Mouse (Mus musculus) testis, adult 2 months (tissue): ENCODE data around the gene Ifna5. TPM values are rescaled to one million over a fixed set of nuclear protein-coding genes. Genes with fewer than 3 reads are reported as not detected.

Source experiments
- H3K27ac ChIP-seq: fragments of 200-500 bp; 2 replicates; pipeline ENCODE4 v1.5.1; 2012; ENCODE audit warnings: low read depth, low read length; ENCODE audit not compliant: control insufficient read depth, insufficient read depth
- H3K27me3 ChIP-seq: fragments of 200-500 bp; 2 replicates; pipeline ENCODE4 v1.6.1; 2012; ENCODE audit warnings: mild to moderate bottlenecking, low read length, moderate library complexity; ENCODE audit not compliant: control insufficient read depth, insufficient read depth
- H3K36me3 ChIP-seq: fragments of 200-500 bp; 2 replicates; pipeline ENCODE4 v1.6.1; 2012; ENCODE audit warnings: mild to moderate bottlenecking, low read length; ENCODE audit not compliant: control insufficient read depth, insufficient read depth
- H3K4me1 ChIP-seq: fragments of 200-500 bp; 2 replicates; pipeline ENCODE4 v1.6.1; 2012; ENCODE audit warnings: low read length; ENCODE audit not compliant: control insufficient read depth, insufficient read depth
- H3K4me3 ChIP-seq: fragments of 200-500 bp; 2 replicates; pipeline ENCODE4 v1.5.1; 2012; ENCODE audit warnings: low read depth, mild to moderate bottlenecking, low read length, moderate library complexity, mixed read lengths; ENCODE audit not compliant: control insufficient read depth
- CTCF ChIP-seq: fragments of 200-500 bp; IDR thresholded peaks from 2 replicates; pipeline ENCODE4 v1.5.1; 2012; ENCODE audit warnings: low read depth, mild to moderate bottlenecking, inconsistent platforms, low read length, moderate library complexity; ENCODE audit not compliant: control insufficient read depth, insufficient read depth, insufficient replicate concordance
- POLR2A ChIP-seq: fragments of 200-500 bp; IDR thresholded peaks from 2 replicates; pipeline ENCODE4 v1.6.1; 2012; ENCODE audit warnings: low read depth, mild to moderate bottlenecking, inconsistent platforms, low read length, moderate library complexity; ENCODE audit not compliant: control insufficient read depth
- polyA plus RNA-seq: library from polyadenylated mRNA; depleted of rRNA; stranded (reverse); fragments of >200 nt; gene quantifications from 2 replicates; pipeline ENCODE4 v1.2.3, GENCODE M21; 2012

The Ifna5 gene
- polyA plus RNA-seq, 1 experiment: not detected

DNA sequence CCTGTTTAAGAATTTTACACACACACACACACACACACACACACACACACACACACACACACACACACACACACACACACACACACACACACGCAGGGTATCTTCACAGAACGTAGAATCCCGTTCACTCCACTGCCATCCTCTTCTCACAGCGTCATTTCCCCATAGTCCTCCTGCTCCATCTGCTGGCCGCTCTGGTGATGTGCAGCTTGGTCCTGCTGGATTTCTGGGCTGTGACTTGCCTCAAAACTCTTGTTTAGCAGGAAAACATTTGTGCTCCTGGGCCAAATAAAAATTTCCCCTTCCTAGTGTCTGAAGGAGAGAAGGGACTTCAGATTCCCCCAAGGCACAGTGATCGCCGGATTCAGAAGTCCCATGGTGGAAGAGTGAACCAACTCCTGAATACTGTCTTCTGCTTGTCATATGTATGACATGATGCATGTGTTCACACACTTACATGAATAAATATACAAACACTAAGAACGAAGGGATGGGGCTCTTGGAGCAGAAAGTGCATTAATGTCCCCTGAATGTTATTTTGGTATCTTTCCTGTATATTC, 32.1 kb downstream of the Ifna5 start:
- Histone ChIP-seq H3K4me3 (peak overlapping the region; percentile 87), H3K27me3 (no peaks in the 10 kb centered on the region), H3K27ac (peak overlapping the region; percentile 77; the same call in 1 of the 2 replicates), H3K4me1 (peaks cover 6% of the 10 kb centered on the region), H3K36me3 (no peaks in the 10 kb centered on the region)
- TF ChIP-seq CTCF (peak; percentile 93; the same call in 1 of the 2 replicates), POLR2A (peak; percentile 54; the same call in 1 of the 2 replicates)

DNA sequence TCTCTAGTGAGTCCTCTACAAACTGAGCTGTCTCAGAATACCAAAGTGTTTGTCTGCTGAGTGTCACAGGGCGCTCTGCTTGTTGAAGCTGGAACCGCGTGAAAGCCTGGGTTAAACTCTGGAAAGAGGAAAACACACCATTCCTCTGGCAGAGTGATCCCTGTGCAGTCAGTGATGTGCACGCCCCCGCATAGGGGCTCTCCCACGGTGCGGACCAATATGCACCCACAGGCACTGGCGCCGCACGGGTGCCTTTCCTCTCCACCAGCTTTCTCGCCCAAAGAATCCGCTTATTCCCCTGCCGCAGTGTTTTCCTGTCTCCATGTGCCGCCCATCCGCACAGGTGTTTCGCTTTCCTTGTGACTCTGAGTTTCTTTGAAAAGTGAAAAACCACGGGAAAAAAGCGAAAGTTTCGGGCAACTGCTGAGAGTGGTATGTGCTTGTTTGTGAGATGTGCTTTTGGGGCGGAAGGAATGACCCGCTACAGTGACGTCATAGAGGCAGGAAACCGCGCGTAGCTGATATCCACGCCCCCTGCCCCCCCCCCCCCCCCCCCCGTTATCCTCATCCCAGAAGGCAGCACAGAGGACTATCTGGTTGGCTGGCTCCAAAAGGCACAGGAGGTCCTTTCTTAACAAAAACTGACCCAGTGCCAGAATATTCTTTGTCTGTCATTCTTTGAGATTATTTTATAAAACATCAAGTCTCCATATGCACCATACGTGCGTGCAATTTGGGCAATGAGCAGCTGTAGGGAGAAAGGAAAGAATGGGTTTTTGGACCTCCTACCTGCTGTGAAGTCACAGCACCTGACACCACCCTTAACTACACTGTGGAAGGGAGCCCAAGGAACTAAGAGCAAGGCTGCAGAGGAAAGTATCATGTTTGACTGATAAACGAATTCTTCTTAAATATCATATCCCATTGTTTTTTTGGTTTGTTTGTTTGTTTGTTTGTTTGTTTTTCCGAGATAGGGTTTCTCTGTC, 32.9 kb downstream of the Ifna5 start:
- peaks cover 6% of the 10 kb centered on the region for H3K4me1 ChIP-seq
- TF ChIP-seq POLR2A: peak; percentile 30; the same call in 1 of the 2 replicates
- no peak for TF ChIP-seq CTCF
- H3K36me3 ChIP-seq: no peaks in the 10 kb centered on the region
- H3K27ac ChIP-seq: peak overlapping the region; percentile 77
- H3K27me3 ChIP-seq: no peaks in the 10 kb centered on the region
- peak overlapping the region; percentile 87 for H3K4me3 ChIP-seq

DNA sequence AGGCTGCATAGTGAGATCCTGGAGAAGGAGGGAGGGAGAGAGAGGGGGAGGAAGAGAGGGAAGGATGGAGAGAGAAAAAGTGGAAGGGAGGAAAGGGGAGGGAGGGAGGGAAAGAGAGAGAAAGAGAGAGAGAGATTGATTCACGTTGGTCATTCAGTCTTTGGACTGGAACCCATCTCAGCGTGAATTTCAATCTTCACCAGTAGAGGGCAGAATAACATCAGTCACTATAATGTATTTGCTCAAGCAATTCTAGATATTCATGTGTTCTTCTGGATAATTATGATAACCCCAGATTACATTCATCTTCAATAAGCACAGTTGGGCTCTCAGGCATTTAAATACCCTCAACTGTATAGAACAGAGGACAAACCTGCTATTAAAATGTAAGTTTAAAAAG, 37.4 kb downstream of the Ifna5 start:
- no peaks in the 10 kb centered on the region for H3K36me3 ChIP-seq
- no peaks in the 10 kb centered on the region for H3K27me3 ChIP-seq
- H3K4me3 ChIP-seq: no peak overlapping the region
- H3K4me1 ChIP-seq: peaks cover 3% of the 10 kb centered on the region
- H3K27ac ChIP-seq: no peak overlapping the region
- no peak for TF ChIP-seq POLR2A
- no peak for TF ChIP-seq CTCF

DNA sequence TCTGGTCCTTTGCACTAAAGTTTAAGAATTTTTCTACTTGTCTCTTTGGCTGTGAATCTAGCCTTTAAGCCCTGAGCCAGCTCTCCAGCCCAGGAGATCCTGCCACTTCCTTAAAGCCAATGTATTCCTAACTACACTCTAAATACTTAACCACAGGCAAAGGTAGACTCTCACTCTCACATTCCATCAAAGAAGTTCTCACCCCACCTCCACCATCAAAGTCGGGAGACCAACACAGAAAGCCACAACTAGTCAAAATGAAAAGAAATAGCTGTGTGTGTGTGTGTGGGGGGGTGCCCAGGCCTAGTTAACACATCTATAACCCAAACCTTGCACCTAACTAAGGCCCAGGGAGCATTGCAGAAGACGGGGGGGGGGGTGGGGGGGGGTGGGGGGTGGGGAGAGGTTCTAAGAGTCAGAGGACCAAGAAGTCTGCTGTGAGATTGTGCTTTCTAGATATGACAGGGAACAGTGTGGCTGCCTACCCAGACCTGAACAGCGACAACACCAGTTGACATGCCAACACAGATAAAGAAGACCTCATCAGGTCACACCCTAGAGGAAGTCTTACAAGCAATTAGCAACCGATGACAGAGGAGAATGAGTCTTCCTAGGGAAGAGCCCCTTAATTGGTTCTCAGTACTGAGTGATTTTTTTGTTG, 40.2 kb downstream of the Ifna5 start:
- H3K27me3 ChIP-seq: no peaks in the 10 kb centered on the region
- TF ChIP-seq CTCF (no peak), POLR2A (no peak)
- H3K27ac ChIP-seq: no peak overlapping the region
- H3K4me3 ChIP-seq: no peak overlapping the region
- H3K36me3 ChIP-seq: no peaks in the 10 kb centered on the region
- H3K4me1 ChIP-seq: peaks cover 6% of the 10 kb centered on the region

DNA sequence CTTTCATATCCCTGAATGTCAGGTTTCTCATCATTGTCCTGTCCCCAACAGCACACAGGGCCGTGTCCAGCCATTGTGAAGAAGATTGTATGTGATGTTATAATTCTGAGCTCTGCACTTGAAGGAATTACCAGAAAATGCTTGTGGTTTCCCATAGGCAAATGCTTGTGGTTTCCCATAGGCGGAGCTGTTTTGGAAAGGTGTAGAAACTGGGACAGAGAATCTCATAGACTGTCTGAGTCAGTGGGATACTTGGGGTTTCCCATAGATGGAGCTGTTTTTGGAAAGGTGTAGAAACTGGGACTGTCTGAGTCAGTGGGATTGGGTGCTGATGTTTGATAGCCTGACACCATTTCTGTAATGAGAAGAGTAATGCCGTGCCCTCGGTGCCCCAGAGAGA, 41.2 kb downstream of the Ifna5 start:
- Histone ChIP-seq H3K4me1 (peaks cover 6% of the 10 kb centered on the region), H3K36me3 (no peaks in the 10 kb centered on the region), H3K27ac (no peak overlapping the region), H3K27me3 (no peaks in the 10 kb centered on the region), H3K4me3 (no peak overlapping the region)
- no peak for TF ChIP-seq CTCF

DNA sequence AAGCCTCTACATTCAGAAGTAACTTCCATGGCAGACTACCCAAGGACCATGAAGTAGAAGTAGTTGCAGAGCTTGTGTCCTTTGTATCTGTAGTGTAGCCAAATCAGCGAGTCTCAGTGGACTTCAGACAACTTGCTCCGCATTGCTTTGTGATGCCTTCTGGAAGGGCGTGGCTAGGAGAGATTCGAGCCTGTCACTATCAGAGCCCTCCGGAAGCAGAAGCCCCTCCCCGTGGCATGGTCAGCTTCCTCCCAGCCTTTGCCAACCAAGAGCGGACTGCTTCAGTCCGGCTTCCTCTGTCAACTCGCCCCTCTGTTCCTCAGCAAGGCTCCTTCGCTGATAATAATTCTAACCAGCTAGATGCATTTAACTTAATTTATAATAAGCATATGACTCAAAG, 42.9 kb downstream of the Ifna5 start:
- Histone ChIP-seq H3K4me3 (no peak overlapping the region), H3K4me1 (peaks cover 6% of the 10 kb centered on the region), H3K27me3 (no peaks in the 10 kb centered on the region), H3K36me3 (no peaks in the 10 kb centered on the region), H3K27ac (no peak overlapping the region)
- TF ChIP-seq CTCF (no peak), POLR2A (no peak)

DNA sequence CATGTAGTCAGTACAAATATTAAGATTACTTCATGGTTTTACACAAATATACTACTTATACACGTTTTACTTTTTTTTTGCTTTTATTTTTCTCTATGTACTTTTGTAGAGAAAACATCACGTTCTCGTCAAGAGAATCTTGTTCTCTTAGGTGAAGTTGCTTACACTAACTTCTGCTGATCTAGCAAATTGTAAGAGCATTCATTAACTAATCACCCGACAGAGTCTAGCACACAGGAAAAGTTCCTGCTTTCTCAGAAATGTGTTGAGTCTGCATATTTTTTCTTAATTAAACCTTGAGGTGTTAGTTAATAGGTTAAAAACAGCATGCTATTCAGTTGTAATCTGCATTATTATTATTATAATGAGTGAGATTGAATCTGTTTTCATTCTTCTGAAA, 43.4 kb downstream of the Ifna5 start:
- Histone ChIP-seq H3K36me3 (no peaks in the 10 kb centered on the region), H3K27me3 (no peaks in the 10 kb centered on the region), H3K4me3 (no peak overlapping the region), H3K4me1 (peaks cover 6% of the 10 kb centered on the region), H3K27ac (no peak overlapping the region)
- TF ChIP-seq POLR2A (no peak), CTCF (no peak)
